Mouse (Mus musculus) MEL (cell line): ENCODE measurements around the gene Immp2l. TPM values are rescaled to one million over a fixed set of nuclear protein-coding genes. Genes with fewer than 3 reads are reported as not detected.

Source experiments
- DNase-seq: peaks from one replicate; pipeline ENCODE4 v3.0.0; 2011; ENCODE audit warnings: low read depth, low spot score
- H3K27ac ChIP-seq: 2 replicates; pipeline ENCODE4 v1.5.1; 2012; ENCODE audit warnings: low read depth, mild to moderate bottlenecking, control low read depth, low read length, moderate library complexity; ENCODE audit not compliant: control insufficient read depth
- H3K27me3 ChIP-seq, 2 experiments: fragments of 150-350 bp in 1 of 2; sonication (generic) in 1 of 2; 2 replicates each; pipeline ENCODE4 v1.6.1; 2012; ENCODE audit warnings: low read length in 2 of 2, mild to moderate bottlenecking in 2 of 2, improper control_type of control experiment in 1 of 2, moderate library complexity in 1 of 2; ENCODE audit not compliant: insufficient read depth in 2 of 2, control insufficient read depth in 1 of 2
- H3K36me3 ChIP-seq, 2 experiments: 2 replicates each; pipeline ENCODE4 v1.6.1; 2012 to 2014; ENCODE audit warnings: low read length in 2 of 2, improper control_type of control experiment in 1 of 2, inconsistent platforms in 1 of 2, mild to moderate bottlenecking in 1 of 2; ENCODE audit not compliant: insufficient read depth in 2 of 2, control insufficient read depth in 1 of 2
- H3K4me1 ChIP-seq, 2 experiments: fragments of 150-350 bp in 1 of 2; sonication (generic) in 1 of 2; 2 replicates each; pipeline ENCODE4 v1.6.1; 2012; ENCODE audit warnings: low read length in 2 of 2, improper control_type of control experiment in 1 of 2, mild to moderate bottlenecking in 1 of 2; ENCODE audit not compliant: insufficient read depth in 2 of 2, control insufficient read depth in 1 of 2
- H3K4me3 ChIP-seq, 2 experiments: fragments of 150-350 bp in 1 of 2; sonication (generic) in 1 of 2; 2 replicates each; pipeline ENCODE4 v1.5.1; 2012; ENCODE audit warnings: low read depth in 2 of 2, low read length in 2 of 2, mild to moderate bottlenecking in 2 of 2, moderate library complexity in 2 of 2, control low read depth in 1 of 2, improper control_type of control experiment in 1 of 2; ENCODE audit not compliant: control insufficient read depth in 1 of 2, insufficient read depth in 1 of 2
- H3K79me2 ChIP-seq: 2 replicates; pipeline ENCODE4 v1.6.1; 2012; ENCODE audit warnings: mild to moderate bottlenecking, low read length, moderate library complexity; ENCODE audit not compliant: control insufficient read depth, poor library complexity, insufficient read depth
- H3K9ac ChIP-seq: 2 replicates; pipeline ENCODE4 v1.6.1; 2012; ENCODE audit warnings: low read depth, mild to moderate bottlenecking, control low read depth, low read length, moderate library complexity; ENCODE audit not compliant: control insufficient read depth, poor library complexity, severe bottlenecking
- H3K9me3 ChIP-seq: fragments of 150-350 bp; sonication (generic); replicated peaks from 2 replicates; pipeline ENCODE4 v1.6.1; 2012; ENCODE audit warnings: mild to moderate bottlenecking, low read length, improper control_type of control experiment, moderate library complexity; ENCODE audit not compliant: insufficient read depth
- BHLHE40 ChIP-seq: IDR thresholded peaks from 2 replicates; pipeline ENCODE4 v1.6.1; 2012; ENCODE audit warnings: low read depth, mild to moderate bottlenecking, inconsistent platforms, low read length, improper control_type of control experiment, borderline replicate concordance
- CHD2 ChIP-seq: IDR thresholded peaks from 2 replicates; pipeline ENCODE4 v1.6.1; 2011; ENCODE audit warnings: low read length, improper control_type of control experiment
- CTCF ChIP-seq, 3 experiments: IDR thresholded peaks in 2 of 3; conservative IDR thresholded peaks in 1 of 3; 2 replicates each; pipeline ENCODE4 v1.5.1; 2011 to 2012; ENCODE audit warnings: low read length in 3 of 3, low read depth in 2 of 3, mild to moderate bottlenecking in 2 of 3, improper control_type of control experiment in 1 of 3, inconsistent platforms in 1 of 3, mixed read lengths in 1 of 3, moderate library complexity in 1 of 3; ENCODE audit not compliant: control insufficient read depth in 1 of 3, insufficient read depth in 1 of 3, poor library complexity in 1 of 3, severe bottlenecking in 1 of 3
- E2F4 ChIP-seq: IDR thresholded peaks from 2 replicates; pipeline ENCODE4 v1.6.1; 2011; ENCODE audit warnings: low read depth, low read length, improper control_type of control experiment, borderline replicate concordance
- EP300 ChIP-seq, 2 experiments: IDR thresholded peaks; 2 replicates each; pipeline ENCODE4 v1.6.1; 2011; ENCODE audit warnings: improper control_type of control experiment in 2 of 2, low read length in 2 of 2, low read depth in 1 of 2, mild to moderate bottlenecking in 1 of 2
- ETS1 ChIP-seq: IDR thresholded peaks from 2 replicates; pipeline ENCODE4 v1.6.1; 2012; ENCODE audit warnings: low read depth, mild to moderate bottlenecking, inconsistent platforms, low read length, improper control_type of control experiment, moderate library complexity
- GATA1 ChIP-seq: IDR thresholded peaks from 2 replicates; pipeline ENCODE4 v1.6.1; 2011; ENCODE audit warnings: low read depth, low read length, improper control_type of control experiment
- HCFC1 ChIP-seq: IDR thresholded peaks from 2 replicates; pipeline ENCODE4 v1.6.1; 2012; ENCODE audit warnings: low read depth, mild to moderate bottlenecking, inconsistent platforms, low read length, improper control_type of control experiment, moderate library complexity
- JUND ChIP-seq: IDR thresholded peaks from 2 replicates; pipeline ENCODE4 v1.6.1; 2011; ENCODE audit warnings: low read depth, mild to moderate bottlenecking, improper control_type of control experiment, low read length
- KAT2A ChIP-seq: conservative IDR thresholded peaks from 2 replicates; pipeline ENCODE4 v1.6.1; 2012; ENCODE audit warnings: low read depth, low read length, improper control_type of control experiment, inconsistent platforms
- MAFK ChIP-seq: IDR thresholded peaks from 2 replicates; pipeline ENCODE4 v1.6.1; 2011; ENCODE audit warnings: low read depth, mild to moderate bottlenecking, low read length, improper control_type of control experiment, borderline replicate concordance
- MAX ChIP-seq: IDR thresholded peaks from 2 replicates; pipeline ENCODE4 v1.6.1; 2011; ENCODE audit warnings: low read length, improper control_type of control experiment
- MAZ ChIP-seq: IDR thresholded peaks from 2 replicates; pipeline ENCODE4 v1.6.1; 2012; ENCODE audit warnings: low read depth, mild to moderate bottlenecking, inconsistent platforms, low read length, improper control_type of control experiment
- NRF1 ChIP-seq: IDR thresholded peaks from 2 replicates; pipeline ENCODE4 v1.6.1; 2014; ENCODE audit warnings: low read depth, mild to moderate bottlenecking, inconsistent platforms, low read length, improper control_type of control experiment, moderate library complexity; ENCODE audit not compliant: poor library complexity, insufficient read depth, severe bottlenecking
- POLR2A ChIP-seq, 2 experiments: IDR thresholded peaks; 2 replicates each; pipeline ENCODE4 v1.6.1; 2011 to 2012; ENCODE audit warnings: low read length in 2 of 2, mild to moderate bottlenecking in 2 of 2, control low read depth in 1 of 2, improper control_type of control experiment in 1 of 2, low read depth in 1 of 2, moderate library complexity in 1 of 2; ENCODE audit not compliant: control insufficient read depth in 1 of 2, insufficient read depth in 1 of 2, poor library complexity in 1 of 2
- POLR2AphosphoS2 ChIP-seq: IDR thresholded peaks from 2 replicates; pipeline ENCODE4 v1.6.1; 2011; ENCODE audit warnings: low read length, improper control_type of control experiment
- POLR2AphosphoS5 ChIP-seq: IDR thresholded peaks from 2 replicates; pipeline ENCODE4 v1.6.1; 2012; ENCODE audit warnings: low read depth, borderline replicate concordance, mild to moderate bottlenecking, inconsistent platforms, low read length, moderate library complexity, mixed read lengths
- RCOR1 ChIP-seq: IDR thresholded peaks from 2 replicates; pipeline ENCODE4 v1.6.1; 2012; ENCODE audit warnings: low read depth, mild to moderate bottlenecking, inconsistent platforms, low read length, improper control_type of control experiment
- TCF12 ChIP-seq: IDR thresholded peaks from 2 replicates; pipeline ENCODE4 v1.6.1; 2014; ENCODE audit warnings: low read depth, mild to moderate bottlenecking, inconsistent platforms, low read length, improper control_type of control experiment, moderate library complexity
- UBTF ChIP-seq: IDR thresholded peaks from 2 replicates; pipeline ENCODE4 v1.6.1; 2012; ENCODE audit warnings: low read depth, mild to moderate bottlenecking, inconsistent platforms, low read length, improper control_type of control experiment, moderate library complexity, borderline replicate concordance; ENCODE audit not compliant: insufficient read depth
- USF1 ChIP-seq: IDR thresholded peaks from 2 replicates; pipeline ENCODE4 v1.6.1; 2014; ENCODE audit warnings: low read depth, mild to moderate bottlenecking, inconsistent platforms, low read length, improper control_type of control experiment, moderate library complexity
- ZC3H11A ChIP-seq: IDR thresholded peaks from 2 replicates; pipeline ENCODE4 v1.6.1; 2012; ENCODE audit warnings: low read depth, mild to moderate bottlenecking, inconsistent platforms, low read length, improper control_type of control experiment
- ZMIZ1 ChIP-seq: IDR thresholded peaks from 2 replicates; pipeline ENCODE4 v1.6.1; 2012; ENCODE audit warnings: low read depth, mild to moderate bottlenecking, inconsistent platforms, low read length, improper control_type of control experiment, moderate library complexity
- polyA plus RNA-seq, 2 experiments: library from polyadenylated mRNA; stranded (reverse) in 1 of 2; unstranded in 1 of 2; fragments of >175 nt in 1 of 2; fragments of >200 nt in 1 of 2; gene quantifications; 2 replicates each; pipeline versions ENCODE4 v1.2.1 to v1.2.4; 2012; ENCODE audit warnings: low replicate concordance in 2 of 2, low read depth in 1 of 2; ENCODE audit not compliant: insufficient read length in 2 of 2, insufficient read depth in 1 of 2, missing spikeins in 1 of 2
- total RNA-seq: library from RNA; depleted of rRNA; stranded (reverse); fragments of 300-350 nt; gene quantifications from 2 replicates; pipeline ENCODE4 v1.2.3, GENCODE M21; 2012

Immp2l gene
- total and polyA plus RNA-seq, 3 experiments = 4.0 to 5.0 TPM; not detected in 1

DNA sequence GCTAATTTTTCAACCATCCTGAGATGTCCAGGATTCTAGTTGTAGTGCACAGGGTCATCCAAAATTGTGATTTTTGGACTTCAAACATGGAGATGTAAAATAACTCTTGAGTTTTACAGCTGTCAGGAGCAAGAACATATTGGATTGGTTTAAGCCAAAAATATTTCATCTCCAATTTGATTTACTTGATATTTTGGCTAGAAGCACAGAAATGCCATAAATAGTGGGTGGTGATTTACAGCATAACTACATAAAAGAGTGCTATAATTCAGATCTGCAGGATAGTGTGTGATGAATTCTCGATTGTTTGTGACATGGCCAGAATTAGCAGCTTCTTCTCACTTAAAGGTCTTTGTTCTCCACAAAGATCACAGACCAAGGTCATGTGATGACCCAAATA is 884.1 kb downstream of the Immp2l start:
- H3K36me3 ChIP-seq = no peaks in the 10 kb centered on the region
- H3K4me3 ChIP-seq = no peak overlapping the region
- H3K9me3 ChIP-seq = no peaks in the 10 kb centered on the region
- no peaks in the 10 kb centered on the region for H3K27me3 ChIP-seq
- no peak for DNase-seq
- no peak overlapping the region for H3K9ac ChIP-seq
- no peaks in the 10 kb centered on the region for H3K4me1 ChIP-seq
- TF ChIP-seq POLR2A (IDR thresholded peaks at IDR 0.05; ENCODE audit: control insufficient read depth in 1 of 2, insufficient read depth in 1 of 2, low read depth in 1 of 2, low read length in 2 of 2, poor library complexity in 1 of 2) (no peak), POLR2AphosphoS5 (no peak), GATA1 (no peak), E2F4 (no peak), ETS1 (no peak), USF1 (no peak), NRF1 (no peak), TCF12 (no peak), MAX (no peak), HCFC1 (no peak), MAFK (no peak), BHLHE40 (no peak), KAT2A (no peak), UBTF (no peak), ZMIZ1 (no peak), RCOR1 (no peak), POLR2AphosphoS2 (no peak)
- H3K79me2 ChIP-seq = no peaks in the 10 kb centered on the region
- no peak overlapping the region for H3K27ac ChIP-seq

- no peak for TF ChIP-seq NRF1
- no peak for TF ChIP-seq ZC3H11A
- no peak for TF ChIP-seq CHD2
- no peak for TF ChIP-seq CTCF (IDR thresholded peaks at IDR 0.05 in 2 of 3, conservative IDR thresholded peaks at IDR 0.05 in 1 of 3; ENCODE audit: control insufficient read depth in 1 of 3, insufficient read depth in 1 of 3, low read depth in 2 of 3, low read length in 3 of 3, poor library complexity in 1 of 3, severe bottlenecking in 1 of 3)
- TF ChIP-seq GATA1 = no peak
- no peak for TF ChIP-seq KAT2A
- no peak for TF ChIP-seq POLR2A (IDR thresholded peaks at IDR 0.05; ENCODE audit: control insufficient read depth in 1 of 2, insufficient read depth in 1 of 2, low read depth in 1 of 2, low read length in 2 of 2, poor library complexity in 1 of 2)
- no peak for TF ChIP-seq JUND
- TF ChIP-seq POLR2AphosphoS2 = no peak
- no peak for TF ChIP-seq EP300 (IDR thresholded peaks at IDR 0.05; ENCODE audit: low read depth in 1 of 2, low read length in 2 of 2)
- TF ChIP-seq MAFK = no peak
- TF ChIP-seq MAZ = no peak
- no peaks in the 10 kb centered on the region for H3K36me3 ChIP-seq
- no peak overlapping the region for H3K4me3 ChIP-seq
- no peak for DNase-seq
- H3K4me1 ChIP-seq = no peaks in the 10 kb centered on the region
- H3K27ac ChIP-seq = no peak overlapping the region
- no peaks in the 10 kb centered on the region for H3K79me2 ChIP-seq
- no peaks in the 10 kb centered on the region for H3K9me3 ChIP-seq
- no peaks in the 10 kb centered on the region for H3K27me3 ChIP-seq
- H3K9ac ChIP-seq = no peak overlapping the region
Measured at GRCm38 (mm10) chr12:41911626-41912025, 887.7 kb downstream of the Immp2l start.
